24 mouse cellular contexts compared by ENCODE assay signal in the genomic region with DNA sequence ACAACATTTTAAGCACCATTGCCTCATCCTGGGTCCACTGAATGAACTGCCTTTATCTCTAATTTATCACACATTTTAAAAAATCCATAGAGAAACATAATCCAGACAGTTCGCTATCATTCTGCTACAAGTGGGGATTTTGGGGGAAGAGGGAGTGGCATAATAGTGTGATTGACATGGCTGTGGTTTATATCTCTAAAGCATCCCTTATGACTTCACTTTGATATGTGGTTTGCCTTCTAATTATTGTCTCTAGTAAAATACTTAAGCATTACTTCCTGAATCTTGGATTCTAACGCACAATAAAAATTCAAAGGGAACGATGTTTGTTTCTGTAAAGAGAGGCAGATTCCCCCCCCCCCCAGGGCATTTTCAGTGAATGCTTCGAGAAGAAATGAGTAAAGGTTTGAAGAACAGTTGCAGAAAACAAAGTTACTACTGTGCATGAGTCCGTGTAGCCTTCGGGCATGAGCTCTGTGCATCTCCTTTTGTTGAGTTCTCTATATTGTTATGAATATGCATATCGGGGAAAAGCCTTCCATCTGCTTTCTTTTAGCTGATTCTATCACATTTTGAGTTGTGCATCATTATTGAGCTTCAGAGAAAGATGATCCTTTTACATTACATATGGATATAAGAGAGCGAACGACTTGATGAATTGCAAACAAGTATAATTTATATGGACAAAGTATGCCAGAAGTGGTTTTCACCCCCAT.
DNase-seq lines count a peak whose midpoint lies in the region; ATAC-seq lines count a peak whose summit lies in the region.
"Had no signal": no experiment of that assay in that cellular context is flagged by ENCODE, and none has a peak within 500 bp of the region (broad histone marks: within the 10 kb centered on the region; RNA-seq: fewer than 3 reads in every experiment).

No protein-coding gene starts in this region.

- DNase-seq in 416B (ENCODE audit: low read depth) (peak; percentile 83), MEL-GATA-1-ER (ENCODE audit: extremely low read depth, low read depth) (peak; percentile 26)
- DNase-seq in limb, embryonic 10.5 days (ENCODE audit: low spot score): no peak
- DNase-seq in kidney, postnatal 14 days: no peak
- DNase-seq: adrenal gland, postnatal 10 days; cerebellum, adult 2 months; cerebellum, postnatal 10 days; embryo, embryonic 11 days; gastrocnemius, adult 2 months; gastrocnemius, postnatal 25 days; heart, adult 18-20 months; heart, postnatal 10 days; heart, postnatal 4 days; kidney, adult 18-20 months had no signal

- H3K4me2 ChIP-seq in forebrain, embryonic 15.5 days (replicated peaks): no peak overlapping the region
- H3K4me2 ChIP-seq in forebrain, embryonic 13.5 days: no peak overlapping the region
- H3K4me2 ChIP-seq: embryonic facial prominence, embryonic 15.5 days; forebrain, embryonic 12.5 days; hindbrain, embryonic 12.5 days had no signal

- H3K4me1 ChIP-seq in forebrain, embryonic 15.5 days: no peaks in the 10 kb centered on the region
- no peaks in the 10 kb centered on the region for H3K4me1 ChIP-seq in forebrain, embryonic 13.5 days
- no peaks in the 10 kb centered on the region for H3K4me1 ChIP-seq in limb, embryonic 10.5 days
- H3K4me1 ChIP-seq: embryonic facial prominence, embryonic 15.5 days; forebrain, embryonic 12.5 days; heart, embryonic 10.5 days; hindbrain, embryonic 12.5 days had no signal

- H3K27ac ChIP-seq in forebrain, embryonic 15.5 days (replicated peaks): no peak overlapping the region; the same call in 1 of the 2 replicates
- no peak overlapping the region for H3K27ac ChIP-seq in forebrain, embryonic 13.5 days
- no peak overlapping the region for H3K27ac ChIP-seq in limb, embryonic 10.5 days
- H3K27ac ChIP-seq: embryonic facial prominence, embryonic 15.5 days; forebrain, embryonic 12.5 days; gastrocnemius, adult 2 months; heart, embryonic 10.5 days; hindbrain, embryonic 12.5 days had no signal

- no peak overlapping the region for H3K9ac ChIP-seq in forebrain, embryonic 15.5 days (replicated peaks)
- H3K9ac ChIP-seq in forebrain, embryonic 13.5 days: no peak overlapping the region
- H3K9ac ChIP-seq: embryonic facial prominence, embryonic 15.5 days; forebrain, embryonic 12.5 days; hindbrain, embryonic 12.5 days had no signal

- H3K9me3 ChIP-seq in forebrain, embryonic 15.5 days: no peaks in the 10 kb centered on the region
- no peaks in the 10 kb centered on the region for H3K9me3 ChIP-seq in forebrain, embryonic 13.5 days (replicated peaks)
- H3K9me3 ChIP-seq in limb, embryonic 10.5 days (replicated peaks): no peaks in the 10 kb centered on the region
- H3K9me3 ChIP-seq: embryonic facial prominence, embryonic 15.5 days; forebrain, embryonic 12.5 days; heart, embryonic 10.5 days; hindbrain, embryonic 12.5 days had no signal

- H3K36me3 ChIP-seq in forebrain, embryonic 15.5 days: no peaks in the 10 kb centered on the region
- no peaks in the 10 kb centered on the region for H3K36me3 ChIP-seq in forebrain, embryonic 13.5 days (ENCODE audit: poor library complexity, severe bottlenecking)
- H3K36me3 ChIP-seq in limb, embryonic 10.5 days: no peaks in the 10 kb centered on the region
- H3K36me3 ChIP-seq: embryonic facial prominence, embryonic 15.5 days; forebrain, embryonic 12.5 days; heart, embryonic 10.5 days; hindbrain, embryonic 12.5 days had no signal

- H3K27me3 ChIP-seq in forebrain, embryonic 15.5 days: no peaks in the 10 kb centered on the region
- no peaks in the 10 kb centered on the region for H3K27me3 ChIP-seq in forebrain, embryonic 13.5 days
- H3K27me3 ChIP-seq in limb, embryonic 10.5 days (ENCODE audit: low read depth, poor library complexity, severe bottlenecking): no peaks in the 10 kb centered on the region
- H3K27me3 ChIP-seq: embryonic facial prominence, embryonic 15.5 days; forebrain, embryonic 12.5 days; hindbrain, embryonic 12.5 days had no signal

- 0 out of 2 replicates have a peak, but pooled peaks have one; percentile 46 for ATAC-seq in forebrain, embryonic 15.5 days (replicated peaks)
- ATAC-seq in forebrain, embryonic 13.5 days: no peak; the same call in 1 of the 2 replicates
- peak; percentile 49 for ATAC-seq in granulocyte monocyte progenitor cell, adult 5-6 weeks (replicated peaks; ENCODE audit: poor library complexity, severe bottlenecking)
- ATAC-seq in cerebellum, adult (ENCODE audit: insufficient number of reproducible peaks, low FRiP score, low TSS enrichment): no peak
- ATAC-seq: hindbrain, embryonic 16.5 days had no signal

- no peak overlapping the region for H3K4me3 ChIP-seq in forebrain, embryonic 15.5 days
- no peak overlapping the region for H3K4me3 ChIP-seq in forebrain, embryonic 13.5 days
- no peak overlapping the region for H3K4me3 ChIP-seq in limb, embryonic 10.5 days
- H3K4me3 ChIP-seq: embryonic facial prominence, embryonic 15.5 days; erythroblast, embryonic 14.5 days; forebrain, embryonic 12.5 days; gastrocnemius, adult 2 months; heart, embryonic 10.5 days; hindbrain, embryonic 12.5 days had no signal

- WGBS in forebrain, embryonic 15.5 days: 83% methylated on average over 9 of the region's 9 CpGs
- 86% methylated on average over 9 of the region's 9 CpGs for WGBS in forebrain, embryonic 13.5 days
- 89% methylated on average over 9 of the region's 9 CpGs for WGBS in limb, embryonic 10.5 days

Comparison
In these comparisons a context has a peak if more than half of its experiments do, and no peak if none do; other contexts are left out.
1. ATAC-seq: peak in forebrain, embryonic 15.5 days (single experiment) and granulocyte monocyte progenitor cell, adult 5-6 weeks (single experiment); none in forebrain, embryonic 13.5 days (single experiment) and cerebellum, adult (single experiment).
2. DNase-seq: peak in 416B (single experiment) and MEL-GATA-1-ER (single experiment); none in limb, embryonic 10.5 days (single experiment) and kidney, postnatal 14 days (single experiment).